Mouse (Mus musculus): ENCODE measurements around the gene Golga7b. TPM values are rescaled to one million over a fixed set of nuclear protein-coding genes. Genes with fewer than 3 reads are reported as not detected.
A peak's percentile ranks its signal among the peaks of the same experiment; 100 is the strongest.

Golga7b gene
- polyA plus RNA-seq, 1 experiment from 2014 or later, result 2.3 TPM

GRCm38 (mm10) chr19:42305746-42306145 is 58.4 kb downstream of the Golga7b start:
- DNase-seq (ENCODE audit: low spot score, missing footprints) (no peak), ATAC-seq (ENCODE audit: low FRiP score) (no peak)
- no peaks in the 10 kb centered on the region for H3K36me3 ChIP-seq (ENCODE audit: control insufficient read depth, insufficient read depth, low read length)
- no peaks in the 10 kb centered on the region for H3K27me3 ChIP-seq (ENCODE audit: control insufficient read depth, insufficient read depth, low read length)
- 77% methylated on average over 8 of the region's 8 CpGs for WGBS
- H3K4me2 ChIP-seq, result no peak overlapping the region
- peaks cover 8% of the 10 kb centered on the region; the same call in 1 of the 2 replicates for H3K4me1 ChIP-seq (ENCODE audit: control insufficient read depth, insufficient read depth, low read length)
- no peaks in the 10 kb centered on the region for H3K9me3 ChIP-seq (ENCODE audit: control insufficient read depth, low read length)
- H3K27ac ChIP-seq (ENCODE audit: low read depth, low read length), result no peak overlapping the region
- no peak overlapping the region for H3K4me3 ChIP-seq (ENCODE audit: low read depth, low read length)
- H3K9ac ChIP-seq (ENCODE audit: low read length), result no peak overlapping the region

GRCm38 (mm10) chr19:42306202-42306601 is 58.8 kb downstream of the Golga7b start:
- peaks cover 8% of the 10 kb centered on the region; the same call in 1 of the 2 replicates for H3K4me1 ChIP-seq (ENCODE audit: control insufficient read depth, insufficient read depth, low read length)
- H3K36me3 ChIP-seq (ENCODE audit: control insufficient read depth, insufficient read depth, low read length), result no peaks in the 10 kb centered on the region
- 57% methylated on average over 7 of the region's 7 CpGs for WGBS
- H3K4me3 ChIP-seq (ENCODE audit: low read depth, low read length), result no peak overlapping the region
- no peak for DNase-seq (ENCODE audit: low spot score, missing footprints)
- no peak overlapping the region for H3K27ac ChIP-seq (ENCODE audit: low read depth, low read length)
- H3K9ac ChIP-seq (ENCODE audit: low read length), result no peak overlapping the region
- no peaks in the 10 kb centered on the region for H3K27me3 ChIP-seq (ENCODE audit: control insufficient read depth, insufficient read depth, low read length)
- no peaks in the 10 kb centered on the region for H3K9me3 ChIP-seq (ENCODE audit: control insufficient read depth, low read length)
- no peak for ATAC-seq (ENCODE audit: low FRiP score)
- H3K4me2 ChIP-seq, result no peak overlapping the region

DNA sequence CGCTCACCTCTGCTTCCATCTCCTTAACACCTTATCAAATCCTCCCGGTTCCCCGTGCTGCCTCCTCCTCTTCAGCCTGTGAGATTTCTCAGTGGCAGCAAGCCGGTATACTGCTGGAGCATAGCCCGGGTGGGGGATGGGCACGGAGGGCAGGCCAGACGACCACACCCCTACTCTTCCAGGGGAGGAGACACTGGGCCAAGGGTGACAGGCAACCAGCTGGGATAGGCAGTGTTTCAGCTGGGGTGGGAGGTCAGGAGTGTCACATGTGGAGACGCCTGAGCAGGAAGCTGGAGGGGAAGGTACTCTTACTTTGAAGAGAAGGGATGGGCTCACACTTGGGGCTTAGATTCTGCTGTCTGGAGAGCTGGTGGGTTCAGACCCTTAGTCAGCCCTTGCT is 59.6 kb downstream of the Golga7b start:
- H3K27ac ChIP-seq (ENCODE audit: low read depth, low read length), result no peak overlapping the region
- no peaks in the 10 kb centered on the region for H3K27me3 ChIP-seq (ENCODE audit: control insufficient read depth, insufficient read depth, low read length)
- H3K9ac ChIP-seq (ENCODE audit: low read length), result no peak overlapping the region

DNA sequence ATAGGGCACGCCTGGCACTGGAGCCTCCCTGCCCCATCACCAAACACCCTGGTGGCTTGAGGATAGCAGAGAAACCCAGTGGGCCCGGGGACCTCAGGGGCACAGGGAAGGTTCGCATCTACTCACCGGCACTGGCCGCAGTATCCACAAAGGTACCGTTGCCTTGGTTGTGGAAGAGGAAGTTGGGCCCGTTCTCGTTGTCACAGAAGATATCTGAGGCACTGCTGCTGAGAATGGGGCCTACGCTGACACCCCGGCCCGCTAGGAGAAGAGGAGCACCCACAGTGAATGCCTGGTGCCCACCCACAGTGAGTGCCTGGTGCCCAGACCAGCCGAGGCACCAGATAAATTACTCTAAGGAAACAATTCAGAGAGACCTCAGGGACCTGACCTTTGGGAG is 61.6 kb downstream of the Golga7b start:
- Histone ChIP-seq H3K4me1 (ENCODE audit: control insufficient read depth, insufficient read depth, low read length) (peaks cover 8% of the 10 kb centered on the region; the same call in 1 of the 2 replicates), H3K9ac (ENCODE audit: low read length) (no peak overlapping the region), H3K36me3 (ENCODE audit: control insufficient read depth, insufficient read depth, low read length) (no peaks in the 10 kb centered on the region), H3K27ac (ENCODE audit: low read depth, low read length) (no peak overlapping the region), H3K9me3 (ENCODE audit: control insufficient read depth, low read length) (no peaks in the 10 kb centered on the region), H3K4me3 (ENCODE audit: low read depth, low read length) (no peak overlapping the region), H3K4me2 (no peak overlapping the region), H3K27me3 (ENCODE audit: control insufficient read depth, insufficient read depth, low read length) (no peaks in the 10 kb centered on the region)
- DNase-seq (ENCODE audit: low spot score, missing footprints) (no peak), ATAC-seq (ENCODE audit: low FRiP score) (no peak)
- 86% methylated on average over 12 of the region's 12 CpGs for WGBS

More for the DNA sequence above, 59.6 kb downstream of the Golga7b start:
- ATAC-seq (ENCODE audit: low FRiP score), result no peak
- no peaks in the 10 kb centered on the region for H3K9me3 ChIP-seq (ENCODE audit: control insufficient read depth, low read length)
- H3K36me3 ChIP-seq (ENCODE audit: control insufficient read depth, insufficient read depth, low read length), result no peaks in the 10 kb centered on the region
- no peak for DNase-seq (ENCODE audit: low spot score, missing footprints)
- H3K4me3 ChIP-seq (ENCODE audit: low read depth, low read length), result no peak overlapping the region
- H3K4me2 ChIP-seq, result no peak overlapping the region
- 13% methylated on average over 8 of the region's 8 CpGs for whole genome bisulfite sequencing
- H3K4me1 ChIP-seq (ENCODE audit: control insufficient read depth, insufficient read depth, low read length), result peaks cover 8% of the 10 kb centered on the region; the same call in 1 of the 2 replicates

DNA sequence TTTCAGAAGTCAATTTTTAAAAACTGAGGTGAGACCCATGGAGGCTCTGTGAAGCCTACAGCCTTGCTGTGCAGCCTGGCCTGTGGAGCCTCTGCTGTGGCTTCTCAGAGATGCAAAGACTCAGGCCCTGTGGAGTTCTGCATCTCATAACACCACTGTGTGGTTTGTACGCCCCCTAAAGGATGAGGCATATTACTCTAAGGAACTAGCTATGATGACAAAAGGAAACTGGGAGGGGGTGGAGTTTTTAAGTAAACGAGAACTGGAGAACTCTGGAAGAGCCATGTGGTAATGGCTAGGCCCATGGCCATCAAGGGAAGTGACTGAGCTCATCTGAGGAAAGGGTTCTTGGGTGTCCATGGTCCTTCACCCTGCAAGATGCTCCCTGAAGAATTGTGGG is 64.0 kb downstream of the Golga7b start:
- Histone ChIP-seq H3K27ac (ENCODE audit: low read depth, low read length) (no peak overlapping the region), H3K9me3 (ENCODE audit: control insufficient read depth, low read length) (no peaks in the 10 kb centered on the region), H3K36me3 (ENCODE audit: control insufficient read depth, insufficient read depth, low read length) (no peaks in the 10 kb centered on the region), H3K27me3 (ENCODE audit: control insufficient read depth, insufficient read depth, low read length) (no peaks in the 10 kb centered on the region), H3K4me2 (no peak overlapping the region), H3K4me3 (ENCODE audit: low read depth, low read length) (no peak overlapping the region), H3K4me1 (ENCODE audit: control insufficient read depth, insufficient read depth, low read length) (peaks cover 4% of the 10 kb centered on the region; the same call in 1 of the 2 replicates), H3K9ac (ENCODE audit: low read length) (no peak overlapping the region)
- WGBS, result 50% methylated on average over 2 of the region's 2 CpGs
- no peak for ATAC-seq (ENCODE audit: low FRiP score)
- DNase-seq (ENCODE audit: low spot score, missing footprints), result no peak

DNA sequence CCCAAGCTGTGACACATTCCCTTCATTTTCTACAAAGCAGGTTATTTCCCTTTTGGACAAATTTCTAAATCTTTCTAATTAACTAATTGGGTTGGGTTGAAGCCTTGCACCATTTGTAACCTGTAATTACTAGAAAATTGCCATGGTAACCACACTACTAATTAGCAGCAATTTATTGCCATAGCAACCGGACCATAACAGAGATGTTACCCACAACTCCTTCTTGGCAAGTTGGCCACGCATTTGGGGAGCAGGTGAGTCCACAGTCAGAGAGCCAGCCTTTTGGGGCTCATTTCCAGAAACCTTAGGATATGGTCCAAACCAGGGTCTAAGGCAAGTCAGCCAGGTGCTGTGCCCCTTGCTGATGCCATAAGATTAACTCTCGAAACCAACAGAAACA is 64.8 kb downstream of the Golga7b start:
- Histone ChIP-seq H3K9ac (ENCODE audit: low read length) (no peak overlapping the region), H3K27ac (ENCODE audit: low read depth, low read length) (no peak overlapping the region), H3K4me1 (ENCODE audit: control insufficient read depth, insufficient read depth, low read length) (peaks cover 2% of the 10 kb centered on the region; the same call in 1 of the 2 replicates), H3K4me3 (ENCODE audit: low read depth, low read length) (no peak overlapping the region), H3K27me3 (ENCODE audit: control insufficient read depth, insufficient read depth, low read length) (no peaks in the 10 kb centered on the region), H3K4me2 (no peak overlapping the region), H3K36me3 (ENCODE audit: control insufficient read depth, insufficient read depth, low read length) (no peaks in the 10 kb centered on the region), H3K9me3 (ENCODE audit: control insufficient read depth, low read length) (no peaks in the 10 kb centered on the region)
- ATAC-seq (ENCODE audit: low FRiP score) (no peak), DNase-seq (ENCODE audit: low spot score, missing footprints) (no peak)
- WGBS, result 86% methylated on average over 3 of the region's 3 CpGs

DNA sequence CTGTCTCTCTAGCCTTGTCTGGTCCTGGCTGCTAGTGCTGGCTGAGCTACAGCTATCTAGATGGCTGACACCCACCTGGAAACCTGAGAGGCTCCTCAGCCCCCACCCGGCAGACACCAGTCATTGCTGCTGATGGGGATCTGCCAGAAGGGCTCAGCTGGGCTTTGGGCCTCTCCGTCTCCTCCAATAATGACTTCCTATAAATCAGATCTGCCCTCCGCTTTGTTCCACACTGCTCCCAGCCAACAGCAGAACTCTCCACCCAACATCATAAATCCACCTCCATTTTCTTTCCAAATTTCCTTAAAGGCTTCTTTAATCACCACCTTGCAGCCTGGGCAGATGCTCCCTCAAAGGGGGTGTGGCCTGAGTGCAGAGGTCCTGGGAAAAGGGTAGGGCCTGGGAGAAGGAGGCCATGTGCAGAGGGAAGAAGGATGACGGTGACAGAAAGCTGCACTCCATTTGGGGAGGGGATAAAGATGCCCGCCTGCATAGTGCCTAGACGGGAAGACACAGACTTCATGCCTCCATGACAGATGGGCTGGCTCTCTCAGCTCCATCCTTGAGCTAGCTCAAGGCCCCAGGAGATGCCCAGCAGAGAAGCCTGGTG is 67.8 kb downstream of the Golga7b start:
- Histone ChIP-seq H3K4me3 (ENCODE audit: low read depth, low read length) (no peak overlapping the region), H3K27me3 (ENCODE audit: control insufficient read depth, insufficient read depth, low read length) (no peaks in the 10 kb centered on the region), H3K9ac (ENCODE audit: low read length) (no peak overlapping the region), H3K9me3 (ENCODE audit: control insufficient read depth, low read length) (no peaks in the 10 kb centered on the region), H3K4me2 (no peak overlapping the region), H3K27ac (ENCODE audit: low read depth, low read length) (no peak overlapping the region), H3K4me1 (ENCODE audit: control insufficient read depth, insufficient read depth, low read length) (peaks cover 9% of the 10 kb centered on the region; the same call in 1 of the 2 replicates), H3K36me3 (ENCODE audit: control insufficient read depth, insufficient read depth, low read length) (no peaks in the 10 kb centered on the region)
- DNase-seq (ENCODE audit: low spot score, missing footprints) (no peak), ATAC-seq (ENCODE audit: low FRiP score) (peak; percentile 38)
- WGBS, result 78% methylated on average over 6 of the region's 6 CpGs

DNA sequence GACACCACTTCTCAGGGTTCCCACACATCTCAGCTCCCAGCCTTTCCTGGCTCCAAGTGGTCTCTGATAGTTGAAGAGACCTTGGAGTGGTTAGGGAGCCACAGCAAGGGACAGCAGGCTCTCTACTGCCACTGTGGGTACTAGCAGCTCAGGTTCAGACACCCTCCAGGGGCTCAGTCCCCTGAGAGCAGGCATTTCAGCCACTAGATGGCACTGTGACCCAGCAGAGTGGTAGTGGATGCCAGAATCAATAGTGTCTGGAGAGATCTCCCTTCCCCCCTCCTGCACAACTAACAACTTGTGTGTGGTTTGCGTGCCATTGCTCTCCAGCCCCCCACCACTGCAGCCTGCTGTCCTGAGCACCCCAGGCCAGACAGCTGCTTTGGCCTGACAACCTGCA is 68.5 kb downstream of the Golga7b start:
- Histone ChIP-seq H3K27me3 (ENCODE audit: control insufficient read depth, insufficient read depth, low read length) (no peaks in the 10 kb centered on the region), H3K4me2 (no peak overlapping the region), H3K27ac (ENCODE audit: low read depth, low read length) (no peak overlapping the region), H3K9ac (ENCODE audit: low read length) (no peak overlapping the region), H3K9me3 (ENCODE audit: control insufficient read depth, low read length) (no peaks in the 10 kb centered on the region), H3K4me1 (ENCODE audit: control insufficient read depth, insufficient read depth, low read length) (peaks cover 9% of the 10 kb centered on the region; the same call in 1 of the 2 replicates), H3K36me3 (ENCODE audit: control insufficient read depth, insufficient read depth, low read length) (no peaks in the 10 kb centered on the region), H3K4me3 (ENCODE audit: low read depth, low read length) (no peak overlapping the region)
- DNase-seq (ENCODE audit: low spot score, missing footprints) (peak; percentile 99), ATAC-seq (ENCODE audit: low FRiP score) (peak; percentile 81)
- WGBS, result 10% methylated on average over 1 of the region's 1 CpGs

DNA sequence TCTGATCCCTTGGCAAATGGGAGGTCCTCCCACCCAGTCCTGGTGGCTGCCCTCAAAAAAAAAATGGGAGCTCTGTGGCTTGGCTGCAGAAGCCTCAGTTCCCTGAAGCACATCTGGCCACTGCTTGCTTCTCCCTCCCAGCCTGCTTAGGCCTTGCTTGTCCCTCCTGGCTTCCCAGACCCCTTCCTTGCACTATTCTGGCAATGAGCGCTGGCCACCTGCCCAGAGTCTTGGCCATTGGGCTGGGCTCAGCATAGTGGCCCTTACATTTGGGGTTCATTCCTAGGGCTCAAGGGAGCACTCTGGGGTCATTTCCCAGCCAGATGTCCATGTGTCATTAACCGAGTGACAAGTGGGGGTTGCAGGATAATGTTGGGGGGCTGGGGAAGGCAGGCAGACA is 69.2 kb downstream of the Golga7b start:
- Histone ChIP-seq H3K4me2 (no peak overlapping the region), H3K27ac (ENCODE audit: low read depth, low read length) (no peak overlapping the region), H3K4me1 (ENCODE audit: control insufficient read depth, insufficient read depth, low read length) (peaks cover 9% of the 10 kb centered on the region; the same call in 1 of the 2 replicates), H3K27me3 (ENCODE audit: control insufficient read depth, insufficient read depth, low read length) (no peaks in the 10 kb centered on the region), H3K9me3 (ENCODE audit: control insufficient read depth, low read length) (no peaks in the 10 kb centered on the region), H3K9ac (ENCODE audit: low read length) (no peak overlapping the region), H3K36me3 (ENCODE audit: control insufficient read depth, insufficient read depth, low read length) (no peaks in the 10 kb centered on the region), H3K4me3 (ENCODE audit: low read depth, low read length) (no peak overlapping the region)
- WGBS, result 88% methylated on average over 2 of the region's 2 CpGs
- no peak for DNase-seq (ENCODE audit: low spot score, missing footprints)
- ATAC-seq (ENCODE audit: low FRiP score), result no peak

Measured in midbrain, embryonic 11.5 days (tissue).